Mouse (Mus musculus) midbrain, postnatal 0 days (tissue): ENCODE measurements at regions not wholly inside any gene's neighbourhood (a gene's known extent, or its start where the extent isn't known, plus 50 kb on each side); places are given as distances from the start of the nearest gene placed in this dataset.
A peak's percentile ranks its signal among the peaks of the same experiment; 100 is the strongest.

Source experiments
- ATAC-seq: fragments of 200-750 bp; cut with Nextera tagmentation; 2 replicates; pipeline ENCODE4 v1.8.0; 2017; ENCODE audit warnings: moderate number of reproducible peaks, mild to moderate bottlenecking, moderate TSS enrichment, moderate library complexity; ENCODE audit not compliant: low FRiP score
- DNase-seq: peaks from one replicate; pipeline ENCODE4 v3.0.0-alpha.2; 2015; ENCODE audit warnings: low spot score
- H3K27ac ChIP-seq: fragments of 300-500 bp; sonication (generic); 2 replicates; pipeline ENCODE4 v1.5.1; 2014; ENCODE audit warnings: low read depth, mild to moderate bottlenecking, low read length, mixed read lengths
- H3K27me3 ChIP-seq: fragments of 300-500 bp; sonication (generic); 2 replicates; pipeline ENCODE4 v1.6.1; 2014; ENCODE audit warnings: low read length, control low read depth, mixed read lengths; ENCODE audit not compliant: insufficient read depth
- H3K36me3 ChIP-seq: fragments of 300-500 bp; sonication (generic); 2 replicates; pipeline ENCODE4 v1.6.1; 2014; ENCODE audit warnings: low read length, control low read depth, mixed read lengths; ENCODE audit not compliant: insufficient read depth
- H3K4me1 ChIP-seq: fragments of 300-500 bp; sonication (generic); 2 replicates; pipeline ENCODE4 v1.6.1; 2014; ENCODE audit warnings: mild to moderate bottlenecking, control low read depth, antibody characterized with exemption, low read length, mixed read lengths; ENCODE audit not compliant: insufficient read depth
- H3K4me2 ChIP-seq: fragments of 300-500 bp; sonication (generic); 2 replicates; pipeline ENCODE4 v1.6.1; 2014; ENCODE audit warnings: low read depth, mild to moderate bottlenecking, low read length, mixed read lengths; ENCODE audit not compliant: poor library complexity, severe bottlenecking
- H3K4me3 ChIP-seq: fragments of 300-500 bp; sonication (generic); 2 replicates; pipeline ENCODE4 v1.5.1; 2014; ENCODE audit warnings: low read depth, mild to moderate bottlenecking, low read length, moderate library complexity
- H3K9ac ChIP-seq: fragments of 300-500 bp; sonication (generic); replicated peaks from 2 replicates; pipeline ENCODE4 v1.6.1; 2014; ENCODE audit warnings: mild to moderate bottlenecking, low read length, moderate library complexity, mixed read lengths; ENCODE audit not compliant: poor library complexity, severe bottlenecking
- H3K9me3 ChIP-seq: fragments of 300-500 bp; sonication (generic); 2 replicates; pipeline ENCODE4 v1.6.1; 2016; ENCODE audit warnings: low read length, control low read depth
- CTCF ChIP-seq: IDR thresholded peaks from 2 replicates; pipeline ENCODE4 v1.5.1; 2016; ENCODE audit warnings: antibody characterized with exemption, mild to moderate bottlenecking
- WGBS: fragments of 180-500 bp; shearing (Covaris S2); extraction: QIAGEN DNeasy Blood & Tissue Kit; methylation state at CpG from one replicate; pipeline ENCODE4 v1.1.7; 2014; 5-methylcytosine and 5-hydroxymethylcytosine counted together

DNA sequence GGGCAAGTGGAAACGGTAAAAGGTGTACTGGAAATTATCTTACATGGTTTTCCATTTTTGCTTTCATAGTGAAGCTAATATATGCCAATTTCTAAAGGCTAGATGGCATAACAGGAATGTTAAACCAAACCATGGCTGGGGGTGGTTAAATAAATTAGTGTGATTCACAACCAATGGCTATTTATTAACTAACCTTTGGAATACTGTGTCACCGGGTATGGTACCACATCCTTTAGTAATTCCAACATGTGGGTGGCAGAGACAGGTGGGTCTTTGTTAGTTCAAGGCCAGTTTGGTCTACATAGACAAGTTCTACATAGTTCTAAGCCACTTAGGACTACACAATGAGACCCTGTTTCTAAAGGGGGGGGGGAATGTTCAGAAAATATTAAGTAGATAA lies 179.8 kb upstream of the Plxnc1 start:
- H3K36me3 ChIP-seq: no peaks in the 10 kb centered on the region
- H3K9me3 ChIP-seq: no peaks in the 10 kb centered on the region
- no peak overlapping the region for H3K4me3 ChIP-seq
- no peak overlapping the region for H3K27ac ChIP-seq
- H3K4me1 ChIP-seq: no peaks in the 10 kb centered on the region
- no peak overlapping the region for H3K4me2 ChIP-seq
- ATAC-seq (no peak), DNase-seq (no peak)
- no peaks in the 10 kb centered on the region for H3K27me3 ChIP-seq
- H3K9ac ChIP-seq: no peak overlapping the region
- TF ChIP-seq CTCF: no peak
- WGBS: 91% methylated on average over 2 of the region's 2 CpGs

DNA sequence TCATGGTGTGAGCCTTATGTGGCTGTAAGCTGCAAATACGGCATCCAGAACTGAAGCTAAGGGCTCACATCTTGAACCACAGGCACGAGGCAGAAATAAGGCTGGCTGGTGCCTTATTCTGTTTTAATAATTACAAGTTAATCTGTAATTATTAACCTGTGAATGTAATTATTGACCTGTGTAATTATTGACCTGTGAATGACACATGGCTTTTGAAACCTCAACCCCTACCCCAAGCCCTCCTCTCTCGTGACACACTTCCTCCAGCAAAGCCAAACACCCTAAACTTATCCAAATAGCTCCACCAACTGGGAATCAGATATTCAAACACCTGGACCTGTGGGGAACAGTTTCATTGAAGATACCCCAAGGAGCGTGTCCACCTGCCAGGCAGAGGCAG lies 175.4 kb upstream of the Plxnc1 start:
- ATAC-seq (no peak), DNase-seq (no peak)
- Histone ChIP-seq H3K9ac (no peak overlapping the region), H3K4me1 (no peaks in the 10 kb centered on the region), H3K27me3 (no peaks in the 10 kb centered on the region), H3K27ac (no peak overlapping the region), H3K4me3 (no peak overlapping the region), H3K36me3 (no peaks in the 10 kb centered on the region), H3K9me3 (no peaks in the 10 kb centered on the region), H3K4me2 (no peak overlapping the region)
- no peak for TF ChIP-seq CTCF
- WGBS: 82% methylated on average over 4 of the region's 4 CpGs

DNA sequence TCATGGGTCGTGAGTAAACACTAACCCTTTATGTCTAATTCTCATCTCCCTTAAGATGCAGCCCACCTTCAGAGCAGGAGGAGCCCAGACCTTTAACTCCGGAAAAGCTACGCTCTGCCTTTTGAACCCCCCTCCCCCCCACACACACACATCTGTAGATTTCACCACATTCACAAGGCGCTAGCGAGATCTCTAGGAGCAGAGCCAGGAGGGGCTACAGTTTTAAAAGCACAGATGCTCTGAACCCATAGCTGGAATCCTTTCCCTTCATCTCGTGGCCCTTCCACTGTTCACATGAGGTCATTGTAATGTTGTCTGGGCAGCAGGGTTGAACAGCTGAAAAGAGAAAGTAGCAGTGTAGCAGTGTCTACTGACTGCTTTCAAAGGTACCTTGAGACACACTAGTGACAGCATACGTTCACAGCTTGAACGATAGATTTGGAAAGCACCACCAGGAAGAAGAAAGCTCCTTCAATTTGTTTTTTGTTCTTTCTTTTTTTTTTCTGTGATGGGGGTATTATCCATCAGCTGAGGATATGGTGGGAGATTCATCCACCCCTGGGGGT lies 174.2 kb upstream of the Plxnc1 start:
- no peak overlapping the region for H3K27ac ChIP-seq
- no peak for TF ChIP-seq CTCF
- no peak for ATAC-seq
- no peak overlapping the region for H3K4me2 ChIP-seq
- no peak for DNase-seq
- H3K9me3 ChIP-seq: no peaks in the 10 kb centered on the region
- H3K36me3 ChIP-seq: no peaks in the 10 kb centered on the region
- no peak overlapping the region for H3K4me3 ChIP-seq
- no peaks in the 10 kb centered on the region for H3K27me3 ChIP-seq
- H3K9ac ChIP-seq: no peak overlapping the region
- 68% methylated on average over 8 of the region's 8 CpGs for WGBS
- H3K4me1 ChIP-seq: no peaks in the 10 kb centered on the region

DNA sequence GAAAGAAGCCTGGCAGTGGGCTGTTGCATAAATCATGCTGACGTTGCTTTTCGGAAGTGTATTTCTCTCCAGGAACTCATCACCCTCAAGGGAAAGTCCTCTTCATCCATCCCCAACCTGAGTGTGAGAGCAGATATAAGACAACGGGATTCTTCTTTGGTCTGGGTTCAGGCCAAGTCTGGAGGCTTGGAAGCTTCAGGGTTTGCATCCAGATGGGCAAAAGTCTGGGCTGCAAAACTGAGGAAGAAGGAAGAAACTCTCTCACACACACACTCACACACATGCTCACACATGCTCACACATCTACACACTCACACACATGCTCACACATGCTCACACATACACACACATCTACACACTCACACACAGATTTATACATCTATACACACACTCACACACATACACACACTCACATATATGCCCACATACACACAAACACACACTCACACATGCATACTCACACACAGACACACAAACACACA lies 173.1 kb upstream of the Plxnc1 start:
- no peak for ATAC-seq
- no peak overlapping the region for H3K4me2 ChIP-seq
- no peak overlapping the region for H3K4me3 ChIP-seq
- no peaks in the 10 kb centered on the region for H3K36me3 ChIP-seq
- H3K27ac ChIP-seq: no peak overlapping the region
- H3K27me3 ChIP-seq: no peaks in the 10 kb centered on the region
- no peaks in the 10 kb centered on the region for H3K4me1 ChIP-seq
- TF ChIP-seq CTCF: no peak
- no peaks in the 10 kb centered on the region for H3K9me3 ChIP-seq
- WGBS: 45% methylated on average over 3 of the region's 3 CpGs
- DNase-seq: no peak
- H3K9ac ChIP-seq: no peak overlapping the region

DNA sequence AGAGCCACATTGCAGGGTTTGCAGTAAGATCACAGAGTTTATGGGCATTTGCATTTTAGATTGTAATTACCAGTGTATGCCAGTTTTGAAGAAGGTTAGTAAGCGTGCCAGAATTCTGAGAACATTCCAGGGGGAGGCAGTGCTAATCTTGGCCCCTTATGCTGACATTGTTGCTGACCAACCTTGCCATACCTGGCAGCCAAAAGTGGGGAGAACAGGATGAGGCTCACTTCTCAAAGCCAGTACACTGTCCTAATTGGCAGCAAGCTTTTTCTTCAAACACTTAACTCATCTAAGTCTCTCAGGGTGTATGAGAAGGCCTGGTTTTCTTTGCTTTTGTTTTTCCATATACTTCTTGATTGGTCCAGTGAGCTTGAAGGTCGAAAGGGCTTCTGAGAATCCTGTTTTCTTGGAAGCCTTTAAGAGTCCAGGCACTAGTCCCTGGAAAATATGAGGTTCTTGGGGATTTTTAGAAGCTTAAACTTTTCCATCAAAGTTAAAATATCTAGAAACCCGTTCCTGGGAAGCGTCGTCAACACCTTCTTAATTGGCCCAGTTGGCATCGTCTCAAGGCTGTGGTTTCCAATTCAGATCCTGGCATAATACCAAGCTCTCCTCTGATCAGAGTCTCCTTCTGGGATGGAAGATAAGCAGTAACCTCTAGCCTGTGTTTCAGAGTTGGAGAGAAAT lies 172.6 kb upstream of the Plxnc1 start:
- DNase-seq (peak; percentile 54), ATAC-seq (no peak)
- 63% methylated on average over 6 of the region's 6 CpGs for WGBS
- Histone ChIP-seq H3K27ac (no peak overlapping the region), H3K4me3 (no peak overlapping the region), H3K9me3 (no peaks in the 10 kb centered on the region), H3K4me2 (no peak overlapping the region), H3K9ac (no peak overlapping the region), H3K4me1 (no peaks in the 10 kb centered on the region), H3K27me3 (no peaks in the 10 kb centered on the region), H3K36me3 (no peaks in the 10 kb centered on the region)
- TF ChIP-seq CTCF: no peak

DNA sequence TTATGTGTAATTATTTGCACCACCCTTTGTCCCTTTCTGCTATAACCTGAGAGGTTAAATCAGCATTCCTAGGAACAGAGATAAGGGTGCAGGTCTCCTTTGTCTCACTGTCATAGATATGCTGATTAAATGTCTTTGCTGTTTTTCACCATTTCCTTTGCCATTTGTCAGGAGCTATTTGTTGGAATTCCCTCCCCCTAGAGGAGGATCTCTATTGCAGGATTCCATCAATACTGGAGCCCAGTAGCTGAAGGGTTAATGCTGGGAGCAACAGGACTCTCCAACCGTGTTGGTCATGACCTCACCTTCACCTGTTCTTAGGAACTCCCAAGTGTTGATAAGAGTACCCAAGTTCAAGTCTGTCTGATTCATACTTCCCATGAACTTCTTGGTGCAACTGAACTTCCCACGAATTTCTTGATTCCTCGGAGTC lies 172.0 kb upstream of the Plxnc1 start:
- no peak for ATAC-seq

More for the DNA sequence above, 172.0 kb upstream of the Plxnc1 start:
- Histone ChIP-seq H3K4me3 (no peak overlapping the region), H3K4me2 (no peak overlapping the region), H3K27me3 (no peaks in the 10 kb centered on the region), H3K9ac (no peak overlapping the region), H3K36me3 (no peaks in the 10 kb centered on the region), H3K4me1 (no peaks in the 10 kb centered on the region), H3K9me3 (no peaks in the 10 kb centered on the region), H3K27ac (no peak overlapping the region)
- no peak for DNase-seq
- 65% methylated on average over 3 of the region's 3 CpGs for WGBS
- TF ChIP-seq CTCF: no peak
